In genomic region chr19:7340371-7340779, GRCm38 (mm10) we compare ENCODE assay signal across 8 mouse cellular contexts. TPM values are rescaled to one million over a fixed set of nuclear protein-coding genes. Genes with fewer than 3 reads are reported as not detected.
DNase-seq lines count a peak whose midpoint lies in the region; ATAC-seq and TF ChIP-seq lines count a peak whose summit lies in the region.

No protein-coding gene starts in this region.

- no peak for TF ChIP-seq CTCF in ES-Bruce4 (IDR thresholded peaks at IDR 0.05; ENCODE audit: low read depth, low read length)
- no peak for TF ChIP-seq CTCF in lung, postnatal 0 days (IDR thresholded peaks at IDR 0.05)
- no peak for TF ChIP-seq CTCF in small intestine, adult 2 months (IDR thresholded peaks at IDR 0.05; ENCODE audit: extremely low read depth, insufficient read length, insufficient replicate concordance, low read depth, low read length)

- peak overlapping the region; percentile 92 for H3K4me3 ChIP-seq in ES-Bruce4 (ENCODE audit: low read depth, low read length)
- peak overlapping the region; percentile 97 for H3K4me3 ChIP-seq in embryonic facial prominence, embryonic 11.5 days (ENCODE audit: low read depth, low read length)
- H3K4me3 ChIP-seq in heart, embryonic 15.5 days: peak overlapping the region; percentile 95
- peak overlapping the region; percentile 72 for H3K4me3 ChIP-seq in lung, postnatal 0 days (ENCODE audit: low read depth, low read length)
- peak overlapping the region; percentile 87 for H3K4me3 ChIP-seq in small intestine, adult 2 months (ENCODE audit: low read depth, low read length)

- ATAC-seq in embryonic facial prominence, embryonic 11.5 days (replicated peaks; ENCODE audit: insufficient number of reproducible peaks, low FRiP score, low TSS enrichment, low read depth): no peak
- no peak for ATAC-seq in heart, embryonic 15.5 days (replicated peaks; ENCODE audit: insufficient number of reproducible peaks, insufficient read depth, low FRiP score, low read depth)
- no peak for ATAC-seq in lung, postnatal 0 days

- DNase-seq in adrenal gland, adult 2 months: peak; percentile 53
- no peak for DNase-seq in adrenal gland, postnatal 4 days (ENCODE audit: low spot score in 2 of 2)
- DNase-seq in embryonic facial prominence, embryonic 11.5 days (ENCODE audit: low spot score): peak; percentile 8
- DNase-seq in layer of hippocampus, postnatal 10 days (ENCODE audit: low spot score in 2 of 2): peak; percentile 30 to 39
- DNase-seq in lung, postnatal 0 days (ENCODE audit: low spot score): no peak

- WGBS in embryonic facial prominence, embryonic 11.5 days: 1% methylated on average over 15 of the region's 15 CpGs
- WGBS in heart, embryonic 15.5 days: 2% methylated on average over 15 of the region's 15 CpGs
- WGBS in lung, postnatal 0 days: 1% methylated on average over 15 of the region's 15 CpGs
- WGBS in small intestine, adult 2 months: under 1% methylated on average over 15 of the region's 15 CpGs

- no peak for TF ChIP-seq EP300 in ES-Bruce4 (IDR thresholded peaks at IDR 0.05; ENCODE audit: insufficient read depth, low read depth, low read length)
- no peak for TF ChIP-seq EP300 in lung, postnatal 0 days (IDR thresholded peaks at IDR 0.05)

- no peak for TF ChIP-seq POLR2A in ES-Bruce4 (IDR thresholded peaks at IDR 0.05; ENCODE audit: insufficient read depth, low read length)
- no peak for TF ChIP-seq POLR2A in small intestine, adult 2 months (IDR thresholded peaks at IDR 0.05; ENCODE audit: low read depth, low read length)

- no peaks in the 10 kb centered on the region for H3K36me3 ChIP-seq in ES-Bruce4 (ENCODE audit: control insufficient read depth, insufficient read depth, low read length, poor library complexity, severe bottlenecking)
- no peaks in the 10 kb centered on the region for H3K36me3 ChIP-seq in embryonic facial prominence, embryonic 11.5 days (replicated peaks; ENCODE audit: control insufficient read depth, insufficient read depth, low read depth, low read length)
- no peaks in the 10 kb centered on the region for H3K36me3 ChIP-seq in heart, embryonic 15.5 days
- no peaks in the 10 kb centered on the region for H3K36me3 ChIP-seq in lung, postnatal 0 days (ENCODE audit: insufficient read depth, low read length)
- H3K36me3 ChIP-seq in small intestine, adult 2 months (ENCODE audit: control insufficient read depth, insufficient read depth, low read length): no peaks in the 10 kb centered on the region; the same call in 1 of the 2 replicates

- peak overlapping the region; percentile 85 for H3K9ac ChIP-seq in ES-Bruce4 (ENCODE audit: low read depth, poor library complexity, severe bottlenecking)
- peak overlapping the region; percentile 97 for H3K9ac ChIP-seq in embryonic facial prominence, embryonic 11.5 days (replicated peaks; ENCODE audit: low read length)
- peak overlapping the region; percentile 98 for H3K9ac ChIP-seq in heart, embryonic 15.5 days
- peak overlapping the region; percentile 86 for H3K9ac ChIP-seq in lung, postnatal 0 days (replicated peaks; ENCODE audit: low read depth)

- no peaks in the 10 kb centered on the region for H3K27me3 ChIP-seq in ES-Bruce4 (ENCODE audit: control insufficient read depth, insufficient read depth, low read length, poor library complexity, severe bottlenecking)
- H3K27me3 ChIP-seq in embryonic facial prominence, embryonic 11.5 days (ENCODE audit: control insufficient read depth, insufficient read depth, low read length): no peaks in the 10 kb centered on the region
- no peaks in the 10 kb centered on the region for H3K27me3 ChIP-seq in heart, embryonic 15.5 days
- no peaks in the 10 kb centered on the region for H3K27me3 ChIP-seq in lung, postnatal 0 days (replicated peaks; ENCODE audit: insufficient read depth, low read length)
- H3K27me3 ChIP-seq in small intestine, adult 2 months (ENCODE audit: control insufficient read depth, insufficient read depth, low read length): no peaks in the 10 kb centered on the region

- H3K9me3 ChIP-seq in ES-Bruce4 (replicated peaks; ENCODE audit: control insufficient read depth, insufficient read depth, low read length, poor library complexity, severe bottlenecking): no peaks in the 10 kb centered on the region
- H3K9me3 ChIP-seq in embryonic facial prominence, embryonic 11.5 days (replicated peaks; ENCODE audit: control insufficient read depth, low read length): no peaks in the 10 kb centered on the region
- H3K9me3 ChIP-seq in heart, embryonic 15.5 days (replicated peaks): no peaks in the 10 kb centered on the region
- H3K9me3 ChIP-seq in lung, postnatal 0 days (ENCODE audit: low read length): no peaks in the 10 kb centered on the region

- peak overlapping the region; percentile 94 for H3K4me2 ChIP-seq in embryonic facial prominence, embryonic 11.5 days (ENCODE audit: low read depth, low read length)
- peak overlapping the region; percentile 90 for H3K4me2 ChIP-seq in heart, embryonic 15.5 days
- H3K4me2 ChIP-seq in lung, postnatal 0 days (replicated peaks; ENCODE audit: low read depth, low read length): peak overlapping the region; percentile 90

- no peak overlapping the region for H3K27ac ChIP-seq in ES-Bruce4 (ENCODE audit: insufficient read depth, low read length)
- H3K27ac ChIP-seq in embryonic facial prominence, embryonic 11.5 days (replicated peaks; ENCODE audit: low read depth, low read length): no peak overlapping the region; the same call in 1 of the 2 replicates
- H3K27ac ChIP-seq in heart, embryonic 15.5 days: peak overlapping the region; percentile 89
- peak overlapping the region; percentile 90 for H3K27ac ChIP-seq in lung, postnatal 0 days (ENCODE audit: low read length)
- peak overlapping the region; percentile 55 for H3K27ac ChIP-seq in small intestine, adult 2 months (ENCODE audit: insufficient read depth, low read depth, low read length)

- peaks cover 10% of the 10 kb centered on the region for H3K4me1 ChIP-seq in ES-Bruce4 (ENCODE audit: control insufficient read depth, insufficient read depth, low read length)
- H3K4me1 ChIP-seq in embryonic facial prominence, embryonic 11.5 days (ENCODE audit: control insufficient read depth, insufficient read depth, low read length): peaks cover 8% of the 10 kb centered on the region
- peaks cover 54% of the 10 kb centered on the region for H3K4me1 ChIP-seq in heart, embryonic 15.5 days (replicated peaks)
- H3K4me1 ChIP-seq in lung, postnatal 0 days (ENCODE audit: insufficient read depth, low read depth, low read length): peaks cover 26% of the 10 kb centered on the region; the same call in 1 of the 2 replicates
- peaks cover 23% of the 10 kb centered on the region for H3K4me1 ChIP-seq in small intestine, adult 2 months (ENCODE audit: control insufficient read depth, insufficient read depth, insufficient read length, low read length)

RNA-seq across cellular contexts. Expression of gene Mark2, which starts 1.3 kb away (rescaled TPM):
- 10 to 100 TPM; 70.2 to 71.5 TPM for total RNA-seq in adrenal gland, adult 2 months (2021)
- polyA plus RNA-seq in adrenal gland, adult 2 months (2012; rRNA removed): 104 and 124 TPM in 2 replicates
- 10 to 100 TPM; 74.7 to 81.2 TPM for total RNA-seq in adrenal gland, postnatal 4 days (2021)
- polyA plus RNA-seq in ES-Bruce4 (2011; ENCODE audit: insufficient read depth, insufficient read length, low read depth, missing spikeins): 52.1 and 60.5 TPM in 2 replicates
- polyA plus RNA-seq in embryonic facial prominence, embryonic 11.5 days (2014; fragmentation: Nextera tagmentation; extraction: Ambion mirVana): 32.4 and 39.4 TPM in 2 replicates
- polyA plus RNA-seq in heart, embryonic 15.5 days (2015; fragmentation: Nextera tagmentation; extraction: Ambion mirVana): 26.4 and 38.1 TPM in 2 replicates
- total RNA-seq in layer of hippocampus, postnatal 10 days (2021): 100 to 1,000 TPM; 102 to 110 TPM
- polyA plus RNA-seq in lung, postnatal 0 days (2015; fragmentation: Nextera tagmentation; extraction: Ambion mirVana): 29.8 and 35.9 TPM in 2 replicates
- polyA plus RNA-seq in small intestine, adult 2 months (2012; rRNA removed): 91.2 and 279 TPM in 2 replicates

RNA-seq across cellular contexts. Expression of gene Spindoc, which starts 42.4 kb away (rescaled TPM):
- total RNA-seq in adrenal gland, adult 2 months (2021): 10 to 100 TPM; 17.5 to 25.5 TPM
- 18.3 and 18.8 TPM in 2 replicates for polyA plus RNA-seq in adrenal gland, adult 2 months (2012; rRNA removed)
- total RNA-seq in adrenal gland, postnatal 4 days (2021): 10 to 100 TPM; 35.4 to 39.4 TPM
- polyA plus RNA-seq in ES-Bruce4 (2011; ENCODE audit: insufficient read depth, insufficient read length, low read depth, missing spikeins): 43.8 and 56.3 TPM in 2 replicates
- 22.4 and 24.8 TPM in 2 replicates for polyA plus RNA-seq in embryonic facial prominence, embryonic 11.5 days (2014; fragmentation: Nextera tagmentation; extraction: Ambion mirVana)
- polyA plus RNA-seq in heart, embryonic 15.5 days (2015; fragmentation: Nextera tagmentation; extraction: Ambion mirVana): 16.9 and 18.7 TPM in 2 replicates
- total RNA-seq in layer of hippocampus, postnatal 10 days (2021): 10 to 100 TPM; 39.0 to 45.6 TPM
- polyA plus RNA-seq in lung, postnatal 0 days (2015; fragmentation: Nextera tagmentation; extraction: Ambion mirVana): 16.1 and 17.2 TPM in 2 replicates
- 5.5 and 15.1 TPM in 2 replicates for polyA plus RNA-seq in small intestine, adult 2 months (2012; rRNA removed)

Comparison
In these comparisons a context has a peak if more than half of its experiments do, and no peak if none do; other contexts are left out.
1. DNase-seq: peak in adrenal gland, adult 2 months (single experiment), embryonic facial prominence, embryonic 11.5 days (single experiment) and layer of hippocampus, postnatal 10 days (2 of 2); none in adrenal gland, postnatal 4 days (0 of 2) and lung, postnatal 0 days (single experiment).
2. H3K27ac ChIP-seq: peak in heart, embryonic 15.5 days (single experiment), lung, postnatal 0 days (single experiment) and small intestine, adult 2 months (single experiment); none in ES-Bruce4 (single experiment) and embryonic facial prominence, embryonic 11.5 days (single experiment).
3. Peak in every context shown above with its lines, with median percentiles within 50 percentile points of each other: H3K4me3 ChIP-seq, H3K9ac ChIP-seq and H3K4me2 ChIP-seq.